ENCODE assay signal across 18 mouse cellular contexts in the genomic region with DNA sequence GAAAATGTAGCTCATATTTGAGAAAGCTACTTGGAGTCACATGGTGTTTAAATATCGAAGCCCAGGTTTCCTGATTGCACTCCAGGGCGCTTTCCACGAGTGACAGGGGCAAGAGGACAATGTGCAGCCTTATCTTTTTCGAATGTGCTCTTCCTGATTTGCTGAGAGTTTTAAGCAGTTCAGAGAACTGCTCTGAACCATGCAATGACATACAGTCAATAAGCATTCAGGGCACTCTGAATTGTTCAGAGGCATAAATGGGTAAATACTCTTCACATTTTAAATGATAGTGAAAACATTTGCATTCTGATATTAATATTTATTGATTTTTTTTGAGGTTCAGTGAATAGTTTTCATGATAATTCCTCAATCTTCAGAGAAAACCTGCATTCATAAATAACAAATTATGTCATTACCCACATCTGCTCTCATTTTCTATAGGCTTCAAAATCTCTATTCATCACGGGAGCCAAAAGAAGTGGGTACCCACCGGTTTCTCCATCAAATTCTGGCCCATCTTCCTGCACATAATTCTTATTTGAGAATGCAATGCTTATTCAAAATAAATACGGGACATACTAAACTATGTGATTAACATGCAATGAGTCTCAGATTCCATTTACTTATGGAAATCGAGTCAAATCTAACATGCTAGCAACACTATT.
"Had no signal": no experiment of that assay in that cellular context is flagged by ENCODE, and none has a peak within 500 bp of the region (broad histone marks: within the 10 kb centered on the region; RNA-seq: fewer than 3 reads in every experiment).

No protein-coding gene starts in this region.

- H3K27me3 ChIP-seq: kidney, embryonic 15.5 days; liver, embryonic 13.5 days; neural tube, embryonic 12.5 days; neural tube, embryonic 15.5 days had no signal

- H3K4me2 ChIP-seq: kidney, embryonic 15.5 days; liver, embryonic 13.5 days; neural tube, embryonic 12.5 days; neural tube, embryonic 15.5 days had no signal

- H3K4me1 ChIP-seq: liver, embryonic 13.5 days; neural tube, embryonic 12.5 days; neural tube, embryonic 15.5 days had no signal

- H3K9ac ChIP-seq: kidney, embryonic 15.5 days; liver, embryonic 13.5 days; neural tube, embryonic 12.5 days; neural tube, embryonic 15.5 days had no signal

- H3K27ac ChIP-seq: kidney, embryonic 15.5 days; left cerebral cortex, adult 2 months; liver, embryonic 13.5 days; neural tube, embryonic 12.5 days; neural tube, embryonic 15.5 days; stomach, postnatal 0 days had no signal

- H3K36me3 ChIP-seq: kidney, embryonic 15.5 days; liver, embryonic 13.5 days; neural tube, embryonic 12.5 days; neural tube, embryonic 15.5 days had no signal

- H3K4me3 ChIP-seq: kidney, embryonic 15.5 days; left cerebral cortex, adult 2 months; liver, embryonic 13.5 days; neural tube, embryonic 12.5 days; neural tube, embryonic 15.5 days had no signal

- ATAC-seq: midbrain, embryonic 16.5 days had no signal

- DNase-seq: kidney, adult 8-10 months; kidney, postnatal 10 days; kidney, postnatal 36 days; layer of hippocampus, postnatal 36 days; liver, embryonic 13.5 days; lung, adult 2 months; lung, postnatal 14 days; lung, postnatal 4 days; right cerebral cortex, adult 18-20 months; right cerebral cortex, postnatal 14 days; right cerebral cortex, postnatal 4 days; thymus, postnatal 36 days had no signal

- H3K9me3 ChIP-seq: kidney, embryonic 15.5 days; liver, embryonic 13.5 days; neural tube, embryonic 12.5 days; neural tube, embryonic 15.5 days had no signal
